Mouse (Mus musculus) spleen, postnatal 10 days (tissue): ENCODE data around the gene Tril.

Source experiments
- DNase-seq, 2 experiments: peaks; one replicate each; pipeline ENCODE4 v3.0.0; 2021 to 2022; ENCODE audit warnings: low spot score in 2 of 2

Tril gene

GRCm38 (mm10) chr6:53820486-53820985 is at the start of gene Tril:
Gene Tril, minus strand, starts transcription at chr6:53820830.
- DNase-seq, result peak; percentile 7 to 22

- no peak for DNase-seq
Measured at GRCm38 (mm10) chr6:53863011-53863410, 42.4 kb upstream of the Tril start.

GRCm38 (mm10) chr6:53859106-53859505 is 38.5 kb upstream of the Tril start:
- DNase-seq, result no peak

- no peak for DNase-seq
Measured at GRCm38 (mm10) chr6:53857822-53858221, 37.2 kb upstream of the Tril start.

GRCm38 (mm10) chr6:53856775-53857174 is 36.1 kb upstream of the Tril start:
- DNase-seq, result no peak

DNA sequence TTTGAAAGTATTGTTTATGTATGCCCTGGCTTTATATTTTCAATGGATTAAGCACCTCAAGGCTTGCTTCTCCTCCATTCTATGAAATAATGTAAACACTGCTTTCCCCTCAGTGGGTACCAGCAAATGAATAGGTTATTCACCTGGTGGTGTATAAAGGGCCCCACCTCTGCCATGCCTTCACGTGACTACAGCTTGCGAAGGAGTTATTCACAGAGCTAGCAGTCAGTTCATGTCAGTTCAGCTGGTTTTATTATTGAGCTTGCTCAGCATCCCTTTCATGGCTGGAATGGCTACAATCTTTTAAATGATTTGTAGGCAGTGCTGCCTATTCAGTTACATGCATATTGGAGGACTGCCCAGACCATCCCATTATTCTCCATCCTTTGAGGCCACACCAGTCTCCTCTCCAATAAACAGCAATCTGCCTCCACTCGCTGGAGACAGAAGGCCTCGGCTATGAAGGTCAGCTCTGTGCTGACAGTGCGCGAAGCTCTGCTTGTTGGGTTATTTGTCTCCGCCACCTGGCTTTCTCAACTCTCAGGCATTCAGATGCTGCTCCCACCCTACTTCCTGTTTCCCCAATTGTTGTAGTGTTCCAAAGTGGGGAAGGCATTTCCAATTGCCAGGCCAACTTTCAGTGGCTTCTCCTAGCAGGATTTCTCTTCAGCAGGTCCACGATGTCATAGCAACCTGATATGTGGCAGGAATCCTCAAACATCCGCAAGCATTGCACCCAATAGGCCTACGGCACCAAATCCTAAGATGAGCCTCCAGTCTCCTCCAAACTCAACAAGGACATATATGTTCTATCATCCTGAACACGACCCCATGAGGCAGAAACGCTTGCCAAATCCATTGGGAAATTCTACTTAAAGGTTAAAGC is 34.6 kb upstream of the Tril start:
- no peak for DNase-seq

DNA sequence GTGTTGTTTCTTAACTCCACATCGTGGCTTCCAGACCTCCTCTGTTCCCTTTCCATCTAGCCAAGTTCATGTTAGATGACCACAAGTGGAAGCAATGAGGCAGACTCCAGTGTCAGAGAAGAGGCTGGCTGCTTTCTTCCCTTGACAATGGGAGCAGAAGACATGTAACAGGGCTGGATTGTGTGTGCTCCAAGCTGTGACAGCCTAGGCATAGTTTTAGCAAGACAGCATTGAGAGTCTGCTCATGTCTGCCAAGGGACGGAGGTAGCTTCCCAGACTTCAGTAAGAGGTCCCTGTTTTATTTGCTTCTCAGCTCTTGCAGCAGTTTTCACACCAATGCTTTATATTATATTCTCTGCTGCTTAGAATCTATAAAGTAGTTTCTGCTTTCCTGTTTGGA is 33.6 kb upstream of the Tril start:
- no peak for DNase-seq

- DNase-seq, result no peak
Measured at GRCm38 (mm10) chr6:53853546-53853945, 32.9 kb upstream of the Tril start.

GRCm38 (mm10) chr6:53844626-53845025 is 24.0 kb upstream of the Tril start:
- no peak for DNase-seq

- DNase-seq, result no peak
Measured at GRCm38 (mm10) chr6:53825213-53825612, 4.6 kb upstream of the Tril start.

DNA sequence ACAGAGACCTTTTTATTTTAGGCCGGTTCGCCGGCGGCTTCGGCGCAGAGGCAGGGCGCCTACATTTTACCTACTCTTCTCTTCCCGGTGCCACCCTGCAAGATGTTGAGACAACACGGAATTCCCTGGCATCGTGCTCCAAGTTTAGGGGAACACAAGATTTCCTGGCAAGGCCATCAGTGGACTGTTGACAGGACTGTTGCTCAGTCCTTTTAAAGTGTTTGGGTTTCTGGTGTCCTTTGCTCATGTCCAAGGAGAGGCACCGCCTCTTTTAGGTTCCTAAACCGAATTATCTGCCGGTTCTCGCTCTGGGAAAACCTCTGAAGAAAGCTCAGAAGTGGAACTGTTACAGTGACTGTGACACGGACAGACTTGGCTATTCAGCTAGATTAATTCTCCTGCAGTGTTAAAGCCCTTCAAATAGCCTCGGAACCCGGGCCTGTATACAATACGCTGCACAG is 441 bp upstream of the Tril start:
- DNase-seq, result no peak

- peak in 1 of 2 experiments; percentile 21 for DNase-seq
Measured at GRCm38 (mm10) chr6:53819761-53820485, 707 bp downstream of the Tril start.

- peak in 1 of 2 experiments; percentile 22 for DNase-seq
Measured at GRCm38 (mm10) chr6:53818732-53819661, 1.6 kb downstream of the Tril start.

DNA sequence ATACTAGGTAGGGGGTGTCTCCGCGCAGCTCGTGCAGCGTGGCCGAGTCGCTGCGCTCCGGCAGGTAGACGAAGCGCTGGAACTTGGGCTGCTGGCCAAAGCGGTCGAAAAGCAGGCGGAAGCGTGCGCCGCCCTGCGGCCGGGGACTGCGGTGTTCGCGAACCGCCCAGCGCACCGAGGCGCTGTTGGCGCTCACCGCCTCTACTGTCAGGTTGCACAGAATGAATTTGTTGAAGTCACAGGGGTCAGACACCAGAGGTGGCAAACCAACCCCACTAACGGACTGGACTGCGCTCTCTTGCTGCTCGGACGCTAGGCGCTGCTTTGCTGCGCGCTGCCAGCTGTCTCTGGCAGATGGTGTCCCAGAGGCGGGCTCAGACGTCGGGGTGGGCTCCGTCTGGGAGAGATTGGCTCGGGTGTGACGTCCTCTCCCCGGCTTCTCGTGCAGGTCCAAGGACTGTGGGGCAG is 2.3 kb downstream of the Tril start:
- peak; percentile 10 to 47 for DNase-seq

DNA sequence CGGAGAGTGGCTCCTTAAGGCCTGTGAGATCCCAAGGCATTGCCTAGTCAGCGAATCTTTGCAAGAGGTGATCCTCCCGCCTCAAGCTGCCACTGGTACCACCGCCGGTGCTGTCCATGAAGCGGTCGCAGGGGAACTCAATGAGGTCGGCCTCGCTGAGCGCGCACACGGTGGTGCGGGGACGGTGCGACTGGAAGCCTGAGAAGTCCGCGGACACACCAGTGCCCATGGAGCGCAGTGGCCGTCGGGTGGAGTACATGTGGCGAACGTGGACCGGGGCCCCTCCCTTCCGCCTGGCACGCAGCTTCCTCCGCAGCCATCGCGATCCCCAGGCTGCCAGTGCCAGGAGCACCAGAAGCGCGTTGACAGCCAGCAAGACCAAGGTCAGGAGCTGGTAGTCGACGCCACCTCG is 2.9 kb downstream of the Tril start:
- peak in 1 of 2 experiments; percentile 16 for DNase-seq

DNA sequence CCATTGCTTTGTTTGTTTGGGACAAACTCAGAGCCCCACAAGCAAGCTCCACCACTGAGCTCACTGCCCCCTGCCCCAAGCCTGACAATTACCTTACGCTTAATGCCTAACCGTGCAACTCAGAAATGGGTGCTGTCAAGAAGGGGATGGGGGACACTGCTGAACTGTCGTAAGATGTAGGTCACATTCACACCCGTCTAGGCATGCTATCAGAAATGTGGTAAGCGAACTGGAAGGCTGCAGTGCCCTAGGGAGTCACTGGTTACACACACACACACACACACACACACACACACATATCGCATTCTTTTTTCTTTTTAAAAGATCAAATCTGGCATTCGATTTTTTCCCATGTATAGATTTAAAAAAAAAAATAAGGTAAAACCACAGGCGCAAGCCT is 4.0 kb downstream of the Tril start:
- no peak for DNase-seq

DNA sequence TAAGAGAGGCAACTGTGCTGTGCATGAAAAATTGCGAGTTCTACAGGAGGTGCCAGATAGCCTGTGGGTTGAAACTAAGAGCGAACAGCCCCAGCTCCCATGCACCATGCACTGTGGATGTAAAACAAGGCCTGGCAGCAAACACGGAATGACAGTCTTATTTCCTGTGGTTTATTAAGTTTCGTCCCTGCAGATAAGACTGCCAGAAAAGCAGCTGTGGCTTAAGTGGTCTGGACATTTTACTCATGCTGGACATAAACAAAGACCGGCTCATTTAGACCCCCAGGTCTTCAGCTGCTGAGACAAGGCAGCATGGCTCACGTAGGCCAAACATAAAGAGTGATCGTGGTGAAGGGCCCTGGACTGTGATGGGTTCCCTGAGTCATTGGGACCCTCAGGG is 4.9 kb downstream of the Tril start:
- DNase-seq, result no peak

- no peak for DNase-seq
Measured at GRCm38 (mm10) chr6:53814214-53814613, 6.4 kb downstream of the Tril start.

DNA sequence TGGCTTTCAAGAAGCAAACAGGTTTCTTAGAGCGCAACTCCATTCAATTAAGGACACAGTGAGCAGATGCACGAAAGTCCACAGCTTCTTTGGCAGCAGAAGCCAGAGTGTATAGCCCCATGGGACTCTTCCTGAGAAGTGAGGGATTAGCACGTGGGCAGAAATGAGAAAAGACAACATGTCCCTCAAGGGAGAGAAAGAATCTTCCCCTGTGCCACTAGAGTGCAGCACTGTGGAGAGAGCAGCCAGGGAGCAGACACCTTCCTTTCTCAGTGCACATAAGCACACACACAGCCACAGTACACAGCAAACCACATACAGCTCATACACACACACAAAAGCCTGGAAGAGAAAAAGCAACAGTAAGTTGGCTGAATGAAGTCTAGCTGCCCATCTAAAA is 8.4 kb downstream of the Tril start:
- no peak for DNase-seq

- no peak for DNase-seq
Measured at GRCm38 (mm10) chr6:53808801-53809200, 11.8 kb downstream of the Tril start.

DNA sequence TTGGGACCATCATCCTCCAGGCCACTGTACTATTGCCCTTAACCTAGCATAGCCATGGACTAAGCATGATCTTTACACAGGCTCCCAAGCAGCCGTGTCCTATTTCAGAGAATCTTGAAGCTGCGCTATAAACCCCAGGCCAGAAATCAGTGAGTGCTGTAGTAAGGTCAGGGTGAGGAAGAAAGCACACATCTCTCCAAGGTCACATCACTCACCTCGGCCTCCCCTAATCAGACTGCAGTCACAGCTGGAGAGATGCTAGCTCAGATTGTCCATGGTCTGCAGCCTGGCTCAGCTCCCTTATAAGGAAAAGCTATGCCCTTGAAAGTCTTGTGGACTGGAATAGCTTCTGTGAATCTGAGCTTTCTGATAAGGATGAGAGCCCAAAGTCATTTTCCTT is 13.4 kb downstream of the Tril start:
- DNase-seq, result no peak
